Mouse (Mus musculus): ENCODE measurements around the gene Xxylt1.

The Xxylt1 gene

DNA sequence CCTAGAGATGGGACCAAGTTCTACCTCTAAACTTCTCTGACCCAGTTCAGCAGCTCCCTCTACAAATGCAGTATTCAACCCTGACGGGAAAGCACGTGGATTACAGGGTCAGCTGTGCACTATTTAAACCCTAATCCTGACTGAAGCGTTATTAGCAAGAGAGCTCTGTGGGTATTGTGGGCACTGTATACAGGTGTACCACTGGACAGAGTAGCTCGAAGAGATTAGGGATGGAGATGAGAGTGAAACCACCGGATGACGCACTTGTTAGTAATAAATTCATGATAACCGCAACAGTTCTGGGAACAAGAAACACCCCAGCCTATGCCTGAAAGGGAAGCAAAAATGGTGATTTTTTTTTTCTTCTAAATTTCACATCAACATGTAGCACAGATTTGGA is 57.0 kb downstream of the Xxylt1 start:
- no peak for DNase-seq (ENCODE audit: low spot score)

DNA sequence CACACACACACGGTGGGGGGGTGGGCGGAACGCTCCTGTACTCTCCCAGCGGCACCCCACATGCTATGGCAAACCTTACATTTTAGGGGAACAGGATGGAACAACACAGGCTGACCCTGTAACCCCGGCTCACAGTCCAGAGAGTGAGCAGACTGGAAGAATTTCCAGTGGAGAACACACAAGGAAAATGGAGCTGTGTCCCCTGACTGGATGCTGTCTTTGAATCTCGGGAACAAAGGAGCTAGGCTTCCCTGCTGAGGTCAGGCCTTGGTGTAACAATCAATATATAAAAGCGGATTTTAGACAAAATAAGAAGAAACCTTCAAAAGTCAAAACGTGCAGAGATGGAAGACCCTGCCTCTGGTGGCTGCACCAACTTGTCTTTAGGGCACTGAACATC is 57.4 kb downstream of the Xxylt1 start:
- no peak for DNase-seq (ENCODE audit: low spot score)

DNA sequence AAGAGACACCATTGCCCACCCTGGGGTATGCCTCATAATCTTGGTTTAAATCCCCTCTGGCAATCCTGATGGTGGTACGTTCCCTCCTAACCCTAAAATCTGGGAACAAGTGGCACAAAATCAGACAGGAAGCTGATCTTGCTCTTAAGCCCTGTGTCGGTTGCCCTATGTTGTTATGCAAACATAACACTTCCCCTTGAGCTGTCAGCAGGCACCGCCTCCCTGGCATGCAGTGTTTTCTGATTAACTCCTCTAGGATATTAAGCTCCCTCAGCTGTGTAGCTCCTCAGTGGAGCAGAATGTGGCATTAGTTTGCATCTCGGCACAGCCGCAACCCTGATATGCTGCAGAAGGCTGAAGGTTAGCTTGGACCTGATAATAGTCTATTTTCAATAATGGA is 58.9 kb downstream of the Xxylt1 start:
- DNase-seq (ENCODE audit: low spot score): no peak

DNA sequence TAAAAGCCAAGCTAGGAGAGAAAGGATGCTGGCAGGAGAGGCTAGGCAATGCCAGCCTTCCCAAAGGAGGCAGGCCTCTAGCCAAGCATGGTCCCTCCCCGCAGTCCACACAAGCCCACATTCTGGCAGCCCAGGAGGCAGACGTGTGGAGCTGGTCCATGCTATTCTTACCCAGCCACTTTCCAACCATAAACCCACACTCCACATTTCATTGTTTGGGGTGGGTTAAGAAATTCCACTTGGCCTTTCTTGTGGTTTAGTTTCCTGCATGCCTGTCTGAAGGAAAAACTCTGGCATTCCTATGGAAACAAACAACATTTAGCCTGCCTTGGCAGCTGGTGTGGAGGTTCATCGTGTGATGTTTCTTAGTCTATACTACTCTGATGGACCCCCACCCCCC is 61.7 kb downstream of the Xxylt1 start:
- DNase-seq (ENCODE audit: low spot score): no peak

DNA sequence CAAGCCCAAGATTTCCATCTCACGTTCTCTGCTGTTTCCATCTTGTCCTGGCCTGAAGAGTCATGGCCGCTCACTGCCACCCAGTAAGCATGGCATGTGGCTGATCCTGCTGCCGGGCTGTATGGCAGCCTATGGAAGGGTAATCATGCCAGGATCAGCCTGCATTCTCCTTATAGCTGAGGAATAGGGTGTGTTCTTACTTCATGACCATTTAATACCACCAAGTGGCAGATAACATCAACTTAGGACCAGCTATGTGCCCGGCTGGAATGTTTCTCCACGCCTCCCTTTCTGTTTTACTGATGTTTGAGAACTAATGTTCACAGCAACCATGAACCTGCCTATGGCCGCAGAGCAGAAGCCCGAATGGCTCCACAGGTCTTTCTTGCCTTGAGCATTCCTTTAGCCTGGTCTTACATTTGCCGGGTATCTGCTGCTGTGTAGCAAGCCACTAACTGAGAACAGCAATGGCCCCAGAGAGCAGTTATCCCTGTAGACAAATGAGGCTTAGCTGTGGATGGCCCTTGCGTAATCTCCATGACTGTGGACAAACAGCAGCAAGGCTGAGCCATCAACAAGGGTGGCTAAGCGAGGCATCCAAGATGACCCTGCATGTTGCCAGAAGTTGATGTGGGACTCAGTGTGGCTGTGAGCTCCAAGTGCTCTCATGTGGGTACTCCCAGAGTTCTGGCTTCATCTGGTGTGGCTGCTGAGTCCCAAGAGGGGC is 63.4 kb downstream of the Xxylt1 start:
- no peak for DNase-seq (ENCODE audit: low spot score)

DNA sequence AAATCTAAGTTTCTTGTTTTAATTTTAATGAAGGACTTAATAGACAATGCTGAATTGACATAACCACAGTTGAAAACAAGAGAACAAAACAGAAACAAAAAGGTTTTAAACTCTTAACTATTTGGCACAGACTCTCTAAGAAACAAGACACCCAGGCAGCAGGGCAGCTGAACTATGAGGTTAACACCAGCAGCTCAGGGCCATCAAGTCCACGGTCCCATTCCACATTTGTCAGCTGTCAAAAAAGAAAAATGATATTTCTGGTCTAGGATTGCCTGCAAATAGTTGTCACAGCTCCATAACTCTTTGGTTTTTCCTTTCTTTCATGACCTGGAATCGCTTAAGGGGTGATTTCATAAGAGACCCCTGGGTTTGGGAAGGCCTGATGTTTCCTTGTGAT is 64.6 kb downstream of the Xxylt1 start:
- no peak for DNase-seq (ENCODE audit: low spot score)

DNA sequence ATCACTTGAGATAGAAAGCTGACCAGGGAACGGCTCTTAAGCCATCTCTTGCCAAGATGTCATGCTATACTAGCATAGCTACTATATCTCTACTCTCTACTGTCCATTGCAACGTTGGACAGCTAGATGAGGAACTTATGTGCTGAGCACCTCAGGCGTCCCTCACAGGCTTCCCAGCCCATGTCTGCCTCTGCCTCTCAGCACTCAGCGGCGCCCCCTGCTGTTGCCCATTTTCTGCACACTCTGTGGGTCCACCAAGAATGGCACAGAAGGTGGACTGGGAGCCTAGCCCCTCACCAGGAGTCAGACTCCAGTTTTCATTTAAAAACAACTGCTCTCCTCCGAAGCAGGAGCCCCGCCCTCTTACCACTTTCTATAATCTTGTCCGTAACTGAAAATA is 65.1 kb downstream of the Xxylt1 start:
- no peak for DNase-seq (ENCODE audit: low spot score)

DNA sequence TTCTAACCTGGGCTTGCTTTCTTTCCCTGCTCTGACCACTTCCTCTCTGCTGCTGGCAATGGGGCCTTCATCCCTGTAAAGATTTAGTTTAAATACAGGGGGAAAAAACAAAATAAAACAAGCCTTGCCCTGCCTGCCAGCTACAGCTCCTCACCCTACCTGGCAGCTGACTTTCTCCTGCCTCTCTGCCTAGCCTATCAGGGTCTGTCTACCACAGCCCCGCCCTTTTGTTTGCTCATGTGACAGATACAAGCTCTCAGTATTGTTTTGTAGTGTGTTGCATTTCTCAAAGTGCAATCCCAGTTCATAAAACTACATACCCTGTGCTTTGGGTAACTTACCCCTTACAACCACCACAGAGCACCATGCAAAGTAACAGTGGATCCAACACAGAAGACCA is 66.0 kb downstream of the Xxylt1 start:
- DNase-seq (ENCODE audit: low spot score): no peak

DNA sequence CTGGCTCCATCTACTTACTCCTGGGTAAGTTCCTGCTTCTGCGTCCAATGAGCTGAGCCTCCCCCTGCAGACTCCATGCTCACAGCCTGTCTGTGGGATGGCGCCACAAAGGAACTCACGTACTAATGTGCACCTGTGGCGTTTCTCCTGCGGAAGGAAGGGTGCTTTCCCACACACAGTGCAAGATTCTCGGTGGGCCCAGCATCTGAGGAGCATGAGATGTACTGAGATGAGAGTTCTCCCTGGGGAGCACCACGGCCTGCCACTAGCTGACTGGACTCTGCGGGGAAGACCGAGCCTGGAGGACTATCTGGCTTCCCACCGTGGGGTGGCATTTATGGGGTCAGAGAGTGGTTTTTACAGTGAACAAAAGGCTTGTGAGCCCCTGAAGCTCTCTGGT is 69.0 kb downstream of the Xxylt1 start:
- no peak for DNase-seq (ENCODE audit: low spot score)

DNA sequence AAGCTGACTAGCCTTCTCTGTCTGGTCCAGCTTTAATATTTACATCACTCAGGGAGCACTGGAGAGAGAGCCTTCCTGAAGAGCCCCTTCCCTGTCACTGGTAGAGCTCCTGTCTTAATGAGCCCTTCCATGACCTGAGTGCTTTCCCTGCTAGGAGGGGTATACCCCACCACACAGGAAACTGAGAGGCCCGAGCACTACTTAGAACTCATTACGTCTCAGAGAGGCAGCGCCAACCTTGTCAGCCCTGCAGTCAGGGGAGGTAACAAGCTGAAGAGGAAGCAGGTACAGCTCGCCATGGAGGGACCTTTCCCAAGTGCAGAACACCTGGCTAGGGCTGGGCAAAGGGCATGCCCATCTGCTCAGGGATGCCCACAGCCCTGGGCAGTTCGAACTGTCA is 70.8 kb downstream of the Xxylt1 start:
- no peak for DNase-seq (ENCODE audit: low spot score)

DNA sequence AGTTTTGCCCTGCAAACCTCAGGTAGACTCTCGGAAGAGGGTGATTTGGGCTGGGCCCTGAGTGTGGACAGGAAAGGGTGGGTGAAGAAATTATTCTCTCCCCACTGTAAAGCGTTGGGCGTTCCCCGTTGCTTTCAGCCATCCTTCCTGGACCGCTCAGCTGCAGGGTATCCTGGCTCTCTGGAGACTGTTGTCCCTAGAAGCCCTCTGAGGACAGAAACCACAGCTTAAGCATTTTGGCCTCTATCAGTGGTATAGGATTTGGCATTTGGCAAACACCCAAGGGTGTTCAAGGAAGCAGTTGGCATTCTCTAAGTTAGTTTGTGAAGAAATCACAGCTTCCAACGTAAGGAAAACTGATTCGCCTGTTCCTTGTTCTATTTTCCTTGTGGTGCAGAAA is 72.9 kb downstream of the Xxylt1 start:
- no peak for DNase-seq (ENCODE audit: low spot score)

DNA sequence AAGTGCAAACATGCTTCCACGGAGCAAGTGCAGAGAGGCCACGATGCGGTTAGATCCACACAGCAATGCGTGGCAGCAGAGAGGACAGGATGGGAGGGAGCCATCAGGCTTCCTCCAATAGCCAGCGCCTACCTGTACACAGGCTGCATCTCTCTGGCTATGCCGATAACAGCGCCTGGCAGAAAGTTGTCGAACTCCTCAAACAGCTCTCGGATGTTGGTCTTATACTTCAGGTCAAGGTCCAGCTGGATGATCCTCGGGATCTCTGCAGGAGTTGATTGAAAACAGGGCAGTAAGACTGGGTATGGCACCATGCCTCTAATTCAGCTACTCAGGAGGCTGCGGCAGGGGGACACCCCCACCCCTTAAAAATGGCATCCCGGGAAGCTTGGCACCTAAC is 73.7 kb downstream of the Xxylt1 start:
- no peak for DNase-seq (ENCODE audit: low spot score)

DNA sequence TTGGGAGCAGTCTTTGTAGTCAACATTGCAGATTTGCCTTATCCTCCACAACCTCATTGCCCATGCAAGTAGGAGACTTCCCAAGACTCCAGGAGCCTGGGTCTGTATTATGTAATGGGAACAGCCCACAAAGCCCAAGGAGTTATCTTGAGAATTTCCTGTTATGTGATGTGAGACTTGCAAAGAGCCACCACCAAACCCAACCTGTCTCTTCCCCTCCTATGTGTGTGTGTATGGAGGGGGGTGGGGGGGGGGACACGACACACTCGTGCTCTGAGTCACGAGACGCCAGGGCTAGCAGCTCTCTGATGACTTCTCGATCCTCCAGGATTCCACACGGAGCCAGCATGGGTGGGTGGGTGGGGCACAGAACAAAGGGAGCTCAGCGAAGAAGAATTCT is 75.5 kb downstream of the Xxylt1 start:
- no peak for DNase-seq (ENCODE audit: low spot score)

DNA sequence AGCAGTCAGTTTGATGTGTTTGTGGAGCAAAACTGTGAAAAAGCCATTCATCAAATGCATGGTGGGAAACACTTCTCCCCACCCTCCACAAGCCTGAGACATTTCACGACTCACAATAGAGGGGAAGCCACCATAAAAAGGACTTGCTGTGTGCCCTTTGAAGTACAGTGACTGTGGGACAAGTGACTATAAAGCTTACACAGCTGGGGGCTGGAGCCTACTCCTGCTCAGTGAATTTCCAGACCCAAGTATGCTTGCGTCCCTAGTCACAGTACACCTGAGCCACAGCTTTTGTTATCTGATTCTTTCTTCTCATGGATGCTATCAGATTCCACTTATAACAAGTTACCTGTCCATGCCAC is 76.9 kb downstream of the Xxylt1 start:
- DNase-seq (ENCODE audit: low spot score): no peak

DNA sequence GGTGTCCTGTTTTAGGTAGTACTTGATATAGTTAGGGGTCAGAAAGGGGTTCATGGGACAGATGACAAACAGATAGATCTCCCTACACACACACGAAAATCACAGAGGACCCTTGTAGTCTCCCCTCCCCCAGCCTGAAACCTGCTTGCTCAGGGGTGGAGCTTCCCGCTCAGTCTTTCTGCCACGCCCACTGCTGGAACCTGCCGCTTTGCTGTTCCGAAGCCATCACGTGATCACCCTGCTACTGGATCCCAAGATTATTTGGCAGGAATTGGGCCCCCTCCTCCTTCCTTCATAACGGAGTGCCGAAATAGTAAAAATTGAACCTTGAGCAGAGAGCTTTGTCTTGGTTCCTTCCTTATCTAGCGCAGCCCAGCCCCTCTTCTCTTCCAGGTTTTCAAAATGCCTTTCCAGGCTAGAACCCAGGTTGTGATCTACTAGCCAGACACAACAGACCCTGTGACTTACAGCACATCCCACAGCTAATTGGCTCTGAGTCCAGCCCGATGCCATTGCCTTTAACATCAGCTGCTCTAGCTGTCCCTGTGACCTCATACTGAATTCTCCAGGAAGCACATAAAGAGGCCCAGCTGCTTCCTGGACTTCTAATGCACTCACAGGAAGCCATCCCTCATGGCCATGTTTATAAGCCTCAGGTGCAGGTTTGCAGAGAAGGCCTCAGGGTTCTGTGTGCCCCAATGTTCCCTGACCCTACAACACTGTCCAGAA is 77.5 kb downstream of the Xxylt1 start:
- peak; percentile 46 for DNase-seq (ENCODE audit: low spot score)

DNA sequence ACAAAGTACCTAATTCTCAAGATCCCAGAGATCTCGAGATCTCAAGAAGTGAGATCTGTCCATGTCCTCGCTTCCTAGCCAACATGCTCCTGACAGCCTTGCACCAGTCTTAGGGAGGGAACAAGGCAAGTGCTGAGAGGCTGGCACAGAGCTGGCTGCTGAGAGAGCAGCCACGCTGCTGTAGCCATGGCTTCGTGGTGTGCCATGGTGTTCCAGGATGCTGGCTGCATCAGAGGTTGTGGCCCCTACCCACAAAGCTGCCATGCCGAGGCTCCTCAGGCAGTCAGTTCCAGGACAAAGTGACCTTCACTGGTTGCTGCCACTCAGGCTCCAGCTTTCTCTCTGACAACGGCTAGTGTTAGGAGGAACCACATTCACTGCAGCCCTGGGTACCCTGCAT is 78.3 kb downstream of the Xxylt1 start:
- DNase-seq (ENCODE audit: low spot score): no peak

DNA sequence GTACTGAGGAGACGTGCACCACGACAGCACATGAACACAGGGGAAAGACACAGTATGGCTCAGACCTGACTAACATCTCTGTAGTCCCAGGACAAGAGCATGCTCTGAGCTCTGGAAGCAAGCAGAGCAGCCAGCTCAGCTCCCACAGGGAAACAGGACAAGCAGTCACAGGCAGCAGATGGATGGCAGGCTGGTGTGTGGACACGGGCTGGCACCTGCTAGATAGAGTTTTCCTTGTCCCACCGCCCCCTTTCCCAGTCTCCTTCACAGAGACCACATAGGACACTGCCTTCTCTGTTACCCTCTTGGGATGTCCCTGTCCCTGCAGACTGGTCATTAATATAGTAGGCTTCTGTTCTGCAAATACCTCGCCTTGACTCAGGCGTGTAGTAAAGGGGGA is 79.1 kb downstream of the Xxylt1 start:
- no peak for DNase-seq (ENCODE audit: low spot score)

DNA sequence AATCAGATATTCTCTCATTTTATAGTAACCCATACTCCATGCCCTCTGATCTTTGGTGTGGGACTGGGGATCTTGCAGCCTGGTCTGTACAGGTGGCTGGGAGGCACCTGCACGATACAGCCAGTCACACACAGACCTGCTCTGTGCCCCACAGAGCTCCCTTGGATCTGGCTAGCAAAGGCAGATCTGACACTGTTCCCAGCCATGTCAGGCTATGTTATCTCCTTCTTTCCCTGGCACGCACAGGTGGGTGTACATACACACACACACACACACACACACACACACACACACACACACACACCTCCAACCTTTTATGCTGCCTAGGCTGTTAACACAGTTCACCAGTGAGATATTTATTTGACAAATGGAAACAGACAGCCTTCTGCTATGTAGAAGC is 82.5 kb downstream of the Xxylt1 start:
- no peak for DNase-seq (ENCODE audit: low spot score)

DNA sequence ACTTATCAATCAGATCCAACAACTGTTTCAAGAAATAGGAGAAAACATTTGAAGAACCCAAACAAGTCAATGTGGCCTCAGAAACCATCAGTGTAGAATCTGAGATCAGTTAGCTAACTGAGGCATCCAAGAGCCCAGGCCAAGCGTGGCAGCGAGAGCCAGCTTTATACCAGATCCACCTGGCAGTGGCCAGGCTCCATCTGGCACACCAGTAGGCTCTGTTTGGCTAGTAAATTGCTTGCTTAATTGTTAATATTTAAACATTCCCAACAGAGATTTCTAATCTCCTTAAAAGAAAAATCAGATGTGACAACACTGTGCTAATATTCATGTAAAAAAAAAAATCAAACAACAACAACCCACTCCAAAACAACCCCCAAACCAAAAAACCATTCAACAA is 83.2 kb downstream of the Xxylt1 start:
- no peak for DNase-seq (ENCODE audit: low spot score)

DNA sequence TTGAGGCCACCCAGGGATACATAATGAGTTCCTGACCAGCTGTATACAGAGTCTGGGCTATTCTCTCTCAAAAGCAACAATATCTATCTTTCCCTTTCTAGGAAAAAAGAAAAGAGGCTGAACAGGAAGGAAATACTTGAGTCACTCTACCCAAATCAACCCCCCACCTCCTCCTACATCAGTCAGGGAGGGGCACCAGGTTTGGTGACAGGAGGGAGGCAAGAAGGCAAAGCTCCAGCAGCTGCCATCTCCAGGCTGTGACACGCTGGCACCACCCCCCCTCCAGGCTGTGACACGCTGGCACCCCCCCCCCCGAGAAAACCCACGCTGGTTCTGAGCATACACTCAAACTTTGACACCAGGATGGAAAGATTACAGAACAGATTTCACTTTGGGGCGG is 85.8 kb downstream of the Xxylt1 start:
- DNase-seq (ENCODE audit: low spot score): no peak

DNA sequence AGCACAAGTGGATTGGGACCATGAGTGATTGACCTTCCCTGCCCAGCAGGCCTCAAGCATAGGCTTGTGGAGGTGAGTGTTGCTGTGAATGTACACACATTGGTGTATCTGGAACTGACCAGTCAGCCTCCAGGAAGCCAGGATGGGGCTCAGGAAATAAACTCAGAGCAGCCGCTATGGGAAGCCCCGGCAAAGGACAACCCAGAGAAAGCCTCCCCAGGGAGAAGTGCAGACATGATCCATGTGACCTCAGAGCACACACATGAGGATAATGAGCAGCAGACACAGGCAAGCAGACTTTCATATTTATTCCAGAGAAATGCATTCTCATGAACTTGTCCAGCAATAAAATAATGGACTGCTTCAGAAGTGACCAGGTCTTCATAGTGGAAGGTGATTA is 86.4 kb downstream of the Xxylt1 start:
- DNase-seq (ENCODE audit: low spot score): no peak

DNA sequence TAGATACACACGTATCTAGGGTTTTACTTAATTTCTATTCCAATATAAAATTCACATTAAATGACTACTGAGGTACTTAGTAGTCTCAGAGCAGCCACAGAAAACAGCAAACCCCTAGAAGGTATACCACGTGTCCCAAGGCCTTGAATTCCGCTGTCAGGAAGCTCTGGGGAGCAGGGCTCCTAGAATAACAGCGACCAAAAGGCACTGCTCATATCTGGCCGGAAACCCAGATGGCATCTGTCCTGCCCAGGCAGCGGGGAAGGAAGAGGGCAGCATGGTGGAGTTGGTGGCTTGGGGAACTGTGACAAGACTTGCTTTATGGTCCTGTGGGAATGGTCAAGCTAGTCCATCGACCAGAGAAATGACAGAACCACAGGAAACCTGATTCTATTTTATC is 86.9 kb downstream of the Xxylt1 start:
- DNase-seq (ENCODE audit: low spot score): no peak

DNA sequence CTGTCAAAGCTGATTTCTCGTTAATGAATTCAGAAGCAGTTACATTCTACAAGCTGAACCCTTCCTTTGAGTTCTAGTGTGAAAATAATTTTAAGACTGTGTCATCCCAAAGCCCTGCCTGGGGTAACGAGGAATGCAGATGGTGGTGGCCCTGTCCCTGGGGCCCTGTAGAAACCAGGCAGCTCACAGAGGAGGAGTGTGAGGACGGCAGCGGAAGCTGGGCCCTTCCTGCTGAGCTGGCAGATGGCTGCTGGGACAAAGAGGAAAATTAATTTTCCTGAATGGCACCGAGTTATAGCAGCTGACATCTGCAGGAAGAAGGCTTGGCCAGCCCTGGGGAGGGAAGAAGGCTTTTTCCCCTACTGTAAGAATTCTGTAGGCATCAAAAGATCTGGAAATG is 88.7 kb downstream of the Xxylt1 start:
- DNase-seq (ENCODE audit: low spot score): no peak

DNA sequence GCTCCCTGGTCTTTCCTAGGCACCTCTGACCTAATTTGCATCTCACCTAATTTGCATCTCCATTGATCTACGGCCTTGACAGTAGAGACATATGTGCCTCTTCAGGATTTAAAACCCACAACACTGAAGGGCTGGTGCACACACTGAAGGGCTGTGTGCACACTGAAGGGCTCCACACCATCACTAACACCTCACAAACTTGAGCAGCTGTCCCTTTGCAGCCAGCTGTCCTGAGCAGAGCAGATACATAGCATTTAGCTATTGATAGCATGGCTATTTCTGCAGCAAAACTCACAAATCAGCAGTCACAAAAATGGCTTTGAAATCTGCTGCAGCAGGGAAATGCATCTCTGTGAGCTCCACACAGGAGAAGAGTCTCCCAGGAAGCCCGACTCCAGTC is 90.6 kb downstream of the Xxylt1 start:
- DNase-seq (ENCODE audit: low spot score): no peak

Measured in retina, embryonic 14.5 days (tissue).